Mouse (Mus musculus) stomach, postnatal 0 days (tissue): ENCODE data around the gene Olfr1346. TPM values are rescaled to one million over a fixed set of nuclear protein-coding genes. Genes with fewer than 3 reads are reported as not detected.

Experiments used
- ATAC-seq: fragments of 200-750 bp; cut with Nextera tagmentation; 2 replicates; pipeline ENCODE4 v1.8.0; 2017; ENCODE audit not compliant: low FRiP score, low TSS enrichment
- DNase-seq: peaks from one replicate; pipeline ENCODE4 v3.0.0-alpha.2; 2016; ENCODE audit warnings: low spot score
- H3K27ac ChIP-seq: fragments of 300-500 bp; sonication (generic); replicated peaks from 2 replicates; pipeline ENCODE4 v1.5.1; 2014; ENCODE audit warnings: mild to moderate bottlenecking, control low read depth
- H3K27me3 ChIP-seq: fragments of 300-500 bp; sonication (generic); 2 replicates; pipeline ENCODE4 v1.6.1; 2014; ENCODE audit warnings: low read length; ENCODE audit not compliant: control insufficient read depth, insufficient read depth
- H3K36me3 ChIP-seq: fragments of 300-500 bp; sonication (generic); 2 replicates; pipeline ENCODE4 v1.6.1; 2014; ENCODE audit warnings: low read length, mixed read lengths; ENCODE audit not compliant: control insufficient read depth, insufficient read depth
- H3K4me1 ChIP-seq: fragments of 300-500 bp; sonication (generic); replicated peaks from 2 replicates; pipeline ENCODE4 v1.6.1; 2014; ENCODE audit warnings: antibody characterized with exemption; ENCODE audit not compliant: control insufficient read depth, insufficient read depth
- H3K4me2 ChIP-seq: fragments of 300-500 bp; sonication (generic); replicated peaks from 2 replicates; pipeline ENCODE4 v1.6.1; 2014; ENCODE audit warnings: low read depth, mild to moderate bottlenecking, control low read depth, moderate library complexity
- H3K4me3 ChIP-seq: fragments of 300-500 bp; sonication (generic); 2 replicates; pipeline ENCODE4 v1.5.1; 2014; ENCODE audit warnings: low read depth, low read length, control low read depth
- H3K9ac ChIP-seq: fragments of 300-500 bp; sonication (generic); 2 replicates; pipeline ENCODE4 v1.6.1; 2014; ENCODE audit warnings: mild to moderate bottlenecking, low read length, control low read depth, mixed read lengths
- H3K9me3 ChIP-seq: fragments of 300-500 bp; sonication (generic); 2 replicates; pipeline ENCODE4 v1.6.1; 2016; ENCODE audit warnings: low read length; ENCODE audit not compliant: control insufficient read depth
- CTCF ChIP-seq: IDR thresholded peaks from 2 replicates; pipeline ENCODE4 v1.5.1; 2016; ENCODE audit warnings: antibody characterized with exemption, low read depth, mild to moderate bottlenecking, moderate library complexity
- EP300 ChIP-seq: optimal IDR thresholded peaks from 2 replicates; pipeline ENCODE3; 2016; ENCODE audit warnings: antibody characterized with exemption
- WGBS: fragments of 180-500 bp; shearing (Covaris S2); extraction: QIAGEN DNeasy Blood & Tissue Kit; methylation state at CpG from one replicate; pipeline ENCODE4 v1.1.7; 2014; 5-methylcytosine and 5-hydroxymethylcytosine counted together
- polyA plus RNA-seq: library from polyadenylated mRNA; unstranded; fragments of >200 nt; fragmentation: Nextera tagmentation; extraction: Ambion mirVana; gene quantifications from 2 replicates; pipeline ENCODE4 v1.2.1, GENCODE M21; 2015

Gene Olfr1346
- polyA plus RNA-seq, result not detected in 2 replicates

- Histone ChIP-seq H3K4me2 (no peak within 1 kb of the TSS), H3K9me3 (no peaks in the 10 kb centered on the region), H3K27ac (no peak within 1 kb of the TSS), H3K9ac (no peak within 1 kb of the TSS), H3K27me3 (no peaks in the 10 kb centered on the region), H3K36me3 (no peaks in the 10 kb centered on the region), H3K4me3 (no peak within 1 kb of the TSS), H3K4me1 (no peaks in the 10 kb centered on the region)
- no peak for TF ChIP-seq EP300
- TF ChIP-seq CTCF, result no peak
- DNase-seq (no peak), ATAC-seq (no peak)
These were observed at the start of gene Olfr1346 for GRCm38 (mm10) chr7:6466951-6467350. Olfr1346 (plus strand) TSS chr7:6467101.

GRCm38 (mm10) chr7:6419894-6420293 is 47.0 kb upstream of the Olfr1346 start:
- Histone ChIP-seq H3K9me3 (no peaks in the 10 kb centered on the region), H3K36me3 (no peaks in the 10 kb centered on the region)

GRCm38 (mm10) chr7:6429381-6429780 is 37.5 kb upstream of the Olfr1346 start:
- H3K27ac ChIP-seq, result no peak overlapping the region
- no peak overlapping the region for H3K9ac ChIP-seq
- no peak overlapping the region for H3K4me2 ChIP-seq
- no peaks in the 10 kb centered on the region for H3K4me1 ChIP-seq
- TF ChIP-seq CTCF, result peak; percentile 17; the same call in 1 of the 2 replicates
- TF ChIP-seq EP300, result no peak
- no peaks in the 10 kb centered on the region for H3K36me3 ChIP-seq
- WGBS, result 77% methylated on average over 3 of the region's 3 CpGs
- 0 out of 2 replicates have a peak, but pooled peaks cover 4% of the 10 kb centered on the region for H3K9me3 ChIP-seq
- ATAC-seq, result no peak
- no peak for DNase-seq
- H3K4me3 ChIP-seq, result no peak overlapping the region
- no peaks in the 10 kb centered on the region for H3K27me3 ChIP-seq

More at GRCm38 (mm10) chr7:6419894-6420293, 47.0 kb upstream of the Olfr1346 start:
- H3K9ac ChIP-seq, result no peak overlapping the region
- no peak for ATAC-seq
- H3K27me3 ChIP-seq, result no peaks in the 10 kb centered on the region
- H3K4me1 ChIP-seq, result no peaks in the 10 kb centered on the region
- H3K4me2 ChIP-seq, result no peak overlapping the region
- no peak for DNase-seq
- H3K27ac ChIP-seq, result no peak overlapping the region
- WGBS, result 68% methylated on average over 6 of the region's 6 CpGs
- no peak overlapping the region for H3K4me3 ChIP-seq
- no peak for TF ChIP-seq EP300
- no peak for TF ChIP-seq CTCF

- no peaks in the 10 kb centered on the region for H3K27me3 ChIP-seq
- no peaks in the 10 kb centered on the region for H3K4me1 ChIP-seq
- H3K9me3 ChIP-seq, result 0 out of 2 replicates have a peak, but pooled peaks cover 4% of the 10 kb centered on the region
- DNase-seq (peak; percentile 27), ATAC-seq (no peak)
- no peaks in the 10 kb centered on the region for H3K36me3 ChIP-seq
- H3K9ac ChIP-seq, result no peak overlapping the region
- no peak overlapping the region for H3K27ac ChIP-seq
- WGBS, result 28% methylated on average over 2 of the region's 2 CpGs
- H3K4me3 ChIP-seq, result no peak overlapping the region
- TF ChIP-seq EP300 (no peak), CTCF (peak; percentile 62)
- H3K4me2 ChIP-seq, result no peak overlapping the region
These were observed 36.6 kb upstream of the Olfr1346 start for GRCm38 (mm10) chr7:6430342-6430741.

- WGBS, result 67% methylated on average over 3 of the region's 3 CpGs
- ATAC-seq, result no peak
These were observed 28.5 kb upstream of the Olfr1346 start, which contains the start of gene Olfr1344 for GRCm38 (mm10) chr7:6438388-6438787. Olfr1344 (plus strand) TSS chr7:6438688.

GRCm38 (mm10) chr7:6441173-6441572 is 25.7 kb upstream of the Olfr1346 start:
- DNase-seq (no peak), ATAC-seq (no peak)
- WGBS, result 61% methylated on average over 2 of the region's 2 CpGs
- Histone ChIP-seq H3K4me1 (no peaks in the 10 kb centered on the region), H3K27ac (no peak overlapping the region), H3K9ac (no peak overlapping the region), H3K4me3 (no peak overlapping the region), H3K9me3 (no peaks in the 10 kb centered on the region), H3K36me3 (no peaks in the 10 kb centered on the region), H3K27me3 (no peaks in the 10 kb centered on the region), H3K4me2 (no peak overlapping the region)
- no peak for TF ChIP-seq CTCF
- no peak for TF ChIP-seq EP300

More at GRCm38 (mm10) chr7:6438388-6438787, 28.5 kb upstream of the Olfr1346 start, which contains the start of gene Olfr1344:
- Histone ChIP-seq H3K9ac (no peak within 1 kb of the TSS), H3K4me2 (no peak within 1 kb of the TSS), H3K27ac (no peak within 1 kb of the TSS), H3K27me3 (no peaks in the 10 kb centered on the region), H3K9me3 (no peaks in the 10 kb centered on the region), H3K4me1 (no peaks in the 10 kb centered on the region), H3K4me3 (no peak within 1 kb of the TSS), H3K36me3 (no peaks in the 10 kb centered on the region)
- no peak for DNase-seq
- no peak for TF ChIP-seq CTCF
- TF ChIP-seq EP300, result no peak
